Mouse (Mus musculus): ENCODE results near the gene Mpnd.

The Mpnd gene

DNA sequence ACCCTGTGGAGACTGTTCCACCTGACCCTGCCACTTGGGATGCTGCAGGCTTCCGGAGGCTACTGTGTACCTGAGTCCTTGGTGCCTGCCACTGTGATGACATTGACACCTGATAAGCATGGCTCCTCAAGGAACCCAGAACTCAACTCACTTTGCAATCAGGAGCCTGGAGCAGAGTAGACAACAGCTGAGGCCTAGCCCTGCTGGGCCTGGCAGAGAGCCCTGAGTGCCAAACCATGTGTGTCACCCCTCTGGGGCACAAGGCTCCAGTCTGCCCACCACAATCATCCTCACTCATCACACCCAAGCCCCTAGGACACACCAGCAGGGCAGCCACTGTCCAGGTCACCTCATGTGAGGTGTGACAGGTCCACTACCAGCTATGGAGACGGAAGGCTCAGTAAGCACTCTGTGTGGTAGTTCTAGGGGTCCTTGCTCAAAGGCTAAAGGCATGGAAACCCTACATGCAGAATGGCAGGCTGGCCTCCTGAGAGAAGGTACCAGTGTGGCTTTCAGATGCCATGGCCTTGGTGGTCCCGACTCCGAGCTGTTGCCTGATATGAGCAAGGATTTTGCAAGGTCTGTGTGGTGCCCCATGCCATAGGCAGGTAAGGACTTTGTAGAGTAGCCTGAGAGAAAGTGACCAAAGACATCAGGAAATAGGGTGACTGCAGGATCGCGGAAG lies 15.0 kb downstream of the Mpnd start:
- no peak for DNase-seq (ENCODE audit: low read depth, low spot score)

DNA sequence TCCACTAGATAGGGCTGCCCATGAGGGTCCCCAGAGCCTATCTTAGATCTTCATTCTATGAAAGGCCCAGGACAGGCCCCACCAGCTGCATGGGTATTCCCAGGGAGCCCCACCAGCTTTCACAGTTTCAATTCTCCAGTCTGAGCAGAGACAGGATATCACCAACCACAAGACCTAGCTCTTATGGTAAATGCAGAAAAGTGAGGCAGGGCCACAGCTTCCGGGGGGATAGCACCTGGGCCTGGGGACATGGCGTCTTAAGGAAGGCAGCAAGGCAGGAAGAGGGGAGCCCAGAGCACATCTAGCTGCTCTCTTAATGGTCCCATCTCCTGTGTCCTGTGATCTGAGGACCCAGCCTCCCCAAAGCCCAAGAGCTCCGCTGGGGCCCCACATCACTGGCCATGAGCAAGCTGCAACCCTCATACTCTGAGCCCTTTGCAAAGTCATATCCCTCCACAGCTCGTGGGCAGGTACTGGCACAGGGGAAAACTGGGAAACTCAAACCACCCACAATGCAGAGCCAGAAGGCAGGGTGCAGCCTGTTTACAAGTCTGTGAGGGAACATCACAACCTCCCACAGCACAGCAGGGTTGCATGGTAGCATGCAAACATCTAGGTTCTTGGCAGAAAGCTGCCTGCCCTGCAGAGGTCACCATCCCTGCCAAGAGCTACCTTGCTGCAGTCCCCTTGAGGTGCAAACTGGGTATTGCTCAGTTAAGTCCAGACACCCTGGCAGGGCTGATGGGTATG lies 15.8 kb downstream of the Mpnd start:
- DNase-seq (ENCODE audit: low read depth, low spot score), result peak; percentile 73

DNA sequence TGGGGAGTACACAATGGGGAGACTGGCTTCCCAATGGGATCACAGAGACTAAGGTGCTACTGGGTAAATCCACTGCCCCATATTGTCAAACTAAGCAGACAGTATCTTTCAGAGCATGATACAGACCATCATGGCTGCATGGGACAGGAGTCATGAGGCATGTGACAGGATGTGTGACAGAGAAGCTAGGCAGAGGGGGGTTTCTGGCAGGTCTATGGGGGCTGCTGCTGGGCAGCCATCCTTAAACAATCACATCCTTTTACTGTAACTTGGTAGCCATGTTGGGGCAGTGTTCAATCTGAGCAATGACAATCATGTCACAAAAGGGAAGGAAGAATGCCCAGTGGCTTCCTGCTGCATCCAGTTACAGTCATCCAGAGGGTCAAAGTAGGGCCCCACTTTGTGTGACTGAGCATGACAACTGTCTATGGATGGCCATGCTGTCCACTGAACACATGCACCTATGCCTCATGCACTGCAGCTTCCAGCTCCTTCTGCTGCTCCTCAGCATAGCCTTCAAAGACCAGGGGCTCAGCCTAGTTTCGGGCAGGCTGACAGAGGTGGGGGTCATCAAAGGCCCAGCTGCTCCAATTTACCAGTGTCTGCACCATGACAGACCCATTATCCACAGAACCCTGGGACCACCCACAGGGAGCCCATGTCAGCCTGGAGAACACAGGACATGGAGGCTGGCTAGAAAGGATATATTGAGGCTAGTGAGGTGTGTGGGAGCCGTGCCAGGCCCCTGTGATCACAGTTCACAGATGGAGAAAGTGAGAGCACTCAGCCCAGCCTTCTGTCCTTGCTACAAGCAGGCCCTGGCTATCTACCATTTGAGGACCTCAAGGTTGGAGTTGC lies 16.8 kb downstream of the Mpnd start:
- DNase-seq (ENCODE audit: low read depth, low spot score), result no peak

DNA sequence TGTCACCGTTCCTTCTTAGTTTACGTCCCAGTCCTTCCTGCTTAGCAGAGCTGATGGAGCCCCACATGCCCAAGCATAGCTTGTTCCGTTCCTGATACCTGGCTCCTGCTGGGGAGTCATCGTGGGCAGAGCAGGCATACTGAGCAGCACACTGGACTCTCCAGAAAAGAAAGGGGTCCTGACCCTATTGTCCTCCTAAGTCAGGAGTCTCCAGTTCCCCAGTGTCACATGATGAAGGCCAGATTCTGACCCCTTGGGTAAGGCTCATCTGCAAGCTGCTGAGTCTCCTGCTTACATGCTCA lies 17.4 kb downstream of the Mpnd start:
- no peak for DNase-seq (ENCODE audit: low read depth, low spot score)

DNA sequence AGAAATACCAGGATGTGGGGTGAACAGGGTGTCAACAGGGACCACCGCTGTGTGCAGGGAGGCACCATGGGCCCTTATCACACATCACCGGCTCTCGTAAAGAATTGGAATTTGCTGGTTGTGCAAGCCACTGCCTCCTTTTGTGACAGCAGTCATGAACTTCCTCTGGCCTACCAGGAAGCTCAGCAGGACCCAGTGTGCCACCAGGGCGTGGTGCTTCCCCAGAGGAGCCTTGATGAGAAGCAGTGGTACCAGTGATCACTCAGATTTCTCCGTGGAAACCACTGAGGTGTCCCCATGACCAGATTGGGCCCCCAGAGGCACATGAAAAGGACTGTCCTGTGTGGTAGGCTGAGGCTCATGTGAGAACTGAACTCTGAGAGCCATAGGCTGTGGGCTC lies 17.9 kb downstream of the Mpnd start:
- no peak for DNase-seq (ENCODE audit: low read depth, low spot score)

DNA sequence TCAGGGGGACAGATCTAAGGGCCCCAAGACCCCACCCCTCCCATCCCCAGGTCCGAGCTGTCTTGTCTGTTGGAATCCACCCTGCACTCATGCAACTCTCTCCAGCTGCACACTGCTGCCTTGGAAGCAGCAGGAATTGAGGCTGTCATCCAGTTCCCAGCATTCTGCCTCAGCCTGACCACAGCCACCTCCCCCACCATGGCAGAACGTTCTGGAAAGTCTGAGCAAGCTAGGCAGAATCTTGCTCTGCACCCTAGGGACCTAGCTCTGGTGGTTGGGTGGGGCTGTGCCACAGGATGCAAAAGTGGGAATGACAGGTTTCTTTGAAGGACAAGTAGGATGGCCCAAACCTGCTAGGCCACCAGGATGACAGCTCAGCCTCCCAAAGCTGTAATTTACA lies 19.0 kb downstream of the Mpnd start:
- no peak for DNase-seq (ENCODE audit: low read depth, low spot score)

DNA sequence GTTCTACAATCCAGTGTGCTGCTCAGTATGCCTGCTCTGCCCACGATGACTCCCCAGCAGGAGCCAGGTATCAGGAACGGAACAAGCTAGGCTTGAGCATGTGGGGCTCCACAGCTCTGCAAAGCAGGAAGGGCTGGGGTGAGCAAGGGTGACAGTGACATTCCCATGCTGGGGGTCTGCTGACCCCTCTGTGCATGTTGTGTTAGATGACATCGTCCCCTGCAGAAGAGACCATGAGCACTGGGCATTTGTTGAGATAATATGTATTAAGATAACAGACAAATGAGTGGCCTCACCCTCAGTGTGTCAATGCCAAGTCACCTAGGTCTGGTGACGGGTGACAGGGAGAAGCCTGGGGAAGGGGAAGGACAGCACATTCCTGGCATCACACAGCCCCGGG lies 19.4 kb downstream of the Mpnd start:
- DNase-seq (ENCODE audit: low read depth, low spot score), result no peak

DNA sequence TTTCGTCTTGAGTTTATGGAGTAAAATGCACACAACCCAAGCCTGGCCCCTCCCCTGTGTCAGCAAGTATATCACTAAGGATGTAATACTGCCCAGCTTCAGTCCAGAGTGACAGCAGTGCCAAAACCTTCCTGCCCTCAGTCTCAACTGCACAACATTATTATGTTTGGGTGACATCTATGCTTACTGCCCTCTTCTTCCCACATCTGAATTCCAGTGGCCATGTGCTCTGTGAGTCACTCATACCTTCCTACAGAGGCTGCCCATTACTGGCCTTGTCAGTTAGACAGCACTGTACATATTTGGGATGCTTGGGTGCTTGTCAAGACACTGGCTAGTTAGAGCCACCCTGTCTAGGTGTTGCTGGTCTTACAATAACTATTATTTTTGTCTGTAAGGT lies 20.8 kb downstream of the Mpnd start:
- DNase-seq (ENCODE audit: low read depth, low spot score), result no peak

DNA sequence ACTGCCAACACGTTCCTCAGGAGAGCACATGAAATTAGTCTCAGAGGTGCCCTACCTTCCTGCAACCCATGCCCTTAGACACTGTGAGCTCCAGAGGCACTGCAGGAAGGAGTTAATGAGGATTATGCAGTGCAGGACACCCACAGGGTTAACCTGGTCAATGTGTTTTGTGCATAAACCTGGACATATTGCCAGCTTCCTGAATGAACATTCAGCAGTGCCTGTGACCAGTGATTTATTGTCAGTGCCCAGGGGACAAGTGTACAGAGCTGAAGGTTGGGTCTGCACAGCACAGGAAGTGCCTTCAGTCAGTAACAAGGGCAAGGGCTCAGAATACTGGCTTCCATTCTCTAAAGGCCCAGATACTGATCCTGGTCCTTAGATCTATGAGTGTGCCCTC lies 21.4 kb downstream of the Mpnd start:
- no peak for DNase-seq (ENCODE audit: low read depth, low spot score)

DNA sequence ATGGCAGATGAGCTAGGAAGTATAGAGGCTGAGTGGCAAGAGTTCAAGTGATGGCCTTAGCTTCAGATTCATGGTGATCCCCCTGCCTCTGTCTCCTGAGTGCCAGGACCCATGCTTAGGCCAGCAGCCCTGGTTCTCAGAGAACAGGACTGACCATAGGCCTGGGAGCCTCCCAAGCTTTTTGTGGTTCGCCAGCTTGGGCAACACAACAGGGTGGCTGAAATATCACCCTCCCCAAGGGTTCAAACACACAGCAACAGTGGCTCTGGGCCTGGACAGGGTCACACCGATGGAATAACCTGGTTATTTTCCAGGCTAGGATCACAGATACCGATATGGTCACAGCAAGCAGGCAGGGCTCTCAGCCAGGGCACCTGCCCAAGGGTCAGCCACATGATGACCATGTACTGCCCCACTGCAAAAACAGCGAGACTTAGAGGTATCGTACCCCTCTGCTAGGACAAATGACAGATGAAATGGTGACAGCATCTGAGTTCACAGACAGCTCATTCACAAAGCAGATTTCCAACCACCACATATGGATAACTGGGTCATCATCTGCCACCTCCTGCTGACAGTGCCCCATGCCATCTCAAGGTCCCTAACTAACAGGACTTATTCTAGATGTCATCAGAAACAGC lies 22.4 kb downstream of the Mpnd start:
- DNase-seq (ENCODE audit: low read depth, low spot score), result no peak

DNA sequence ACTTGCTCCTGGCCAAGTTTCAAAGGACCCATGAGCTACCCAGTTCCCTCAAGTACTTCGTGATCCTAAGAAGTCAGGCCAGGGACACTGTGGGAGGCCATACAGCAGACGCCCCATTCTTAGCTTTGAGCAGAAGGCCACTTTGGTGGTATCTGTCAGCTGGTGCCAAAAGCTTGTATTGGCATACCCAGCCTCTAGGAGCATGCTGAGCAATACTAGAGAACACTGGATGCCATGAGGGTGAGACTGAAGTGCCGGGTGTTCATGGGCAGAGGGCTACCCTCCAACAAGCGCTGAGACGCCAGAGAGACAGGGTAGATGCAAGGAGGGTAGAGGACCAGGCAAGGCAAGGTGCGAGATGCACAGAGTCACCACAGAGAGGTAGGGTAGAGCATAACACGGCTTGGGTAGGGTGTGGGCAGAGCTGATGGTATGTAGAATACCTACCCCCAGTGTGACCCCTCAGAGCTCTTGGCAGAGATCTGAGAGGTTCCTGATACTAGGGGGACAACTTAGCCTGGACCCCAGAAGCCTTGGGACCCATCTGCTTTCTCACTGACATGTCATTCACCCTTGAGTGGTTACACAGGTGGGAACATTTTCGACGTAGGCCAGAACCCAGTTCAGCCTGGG lies 24.8 kb downstream of the Mpnd start:
- DNase-seq (ENCODE audit: low read depth, low spot score), result no peak

DNA sequence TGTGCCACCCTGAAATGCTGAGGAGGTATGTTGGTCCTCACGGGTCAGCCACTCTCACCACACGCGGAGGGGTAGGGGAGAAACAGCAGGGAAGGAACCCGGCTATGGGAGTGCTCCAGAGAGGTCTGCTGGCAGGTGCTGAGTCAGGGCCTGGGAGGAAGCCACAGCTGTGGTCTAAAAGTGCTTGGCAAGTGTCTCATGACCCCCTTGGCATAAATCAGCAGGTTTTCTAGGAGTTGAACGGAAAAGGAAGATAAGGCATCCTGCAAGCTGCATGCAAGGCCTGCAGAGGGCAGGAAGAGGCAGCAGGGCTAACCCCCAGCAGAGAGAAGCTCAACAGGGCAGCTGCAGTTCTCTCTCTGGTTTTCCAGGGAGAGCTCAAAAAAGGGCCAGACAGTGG lies 25.4 kb downstream of the Mpnd start:
- DNase-seq (ENCODE audit: low read depth, low spot score), result no peak

DNA sequence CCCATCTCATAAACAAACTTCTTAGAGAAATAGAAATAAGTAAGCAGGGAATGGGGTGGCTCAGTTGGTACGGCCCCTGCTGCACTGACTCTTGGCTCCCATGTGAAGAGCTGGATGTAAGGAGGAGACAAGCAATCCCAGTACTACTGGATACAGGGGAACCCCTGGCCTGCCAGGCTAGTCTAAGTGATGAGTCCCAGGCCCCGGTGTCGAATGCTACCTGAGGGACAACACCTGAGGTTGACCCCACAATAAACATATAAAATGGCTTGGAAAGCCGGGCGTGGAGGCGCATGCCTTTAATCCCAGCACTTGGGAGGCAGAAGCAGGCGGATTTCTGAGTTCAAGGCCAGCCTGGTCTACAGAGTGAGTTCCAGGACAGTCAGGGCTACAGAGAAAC lies 25.9 kb downstream of the Mpnd start:
- no peak for DNase-seq (ENCODE audit: low read depth, low spot score)

DNA sequence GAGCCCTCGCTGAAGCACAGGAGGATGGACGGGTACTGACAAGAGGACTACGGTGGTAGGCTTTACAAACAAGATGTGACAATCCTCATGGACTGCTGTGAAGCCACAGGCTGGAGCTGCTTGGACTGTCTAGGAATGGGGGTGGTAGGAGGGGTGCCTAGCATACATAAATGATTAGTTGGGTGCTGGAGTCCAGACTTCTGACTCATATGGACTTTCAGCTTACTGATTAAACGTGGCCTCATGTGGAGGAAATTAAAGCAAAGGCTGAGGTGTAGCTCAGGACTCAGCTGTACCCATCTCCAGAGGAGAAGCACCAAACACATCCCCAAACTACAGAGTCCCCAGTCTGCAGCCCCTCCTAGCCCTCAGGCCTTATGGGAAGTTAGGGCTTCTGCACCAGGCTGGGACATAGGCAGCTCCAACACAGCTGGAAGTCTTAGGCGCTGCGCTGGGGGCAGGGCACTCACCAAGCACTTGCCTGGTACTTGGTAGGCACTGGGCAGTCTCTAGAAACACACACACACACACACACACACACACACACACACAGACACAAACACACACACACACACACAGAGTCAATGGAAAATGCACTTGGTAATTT lies 26.7 kb downstream of the Mpnd start:
- no peak for DNase-seq (ENCODE audit: low read depth, low spot score)

DNA sequence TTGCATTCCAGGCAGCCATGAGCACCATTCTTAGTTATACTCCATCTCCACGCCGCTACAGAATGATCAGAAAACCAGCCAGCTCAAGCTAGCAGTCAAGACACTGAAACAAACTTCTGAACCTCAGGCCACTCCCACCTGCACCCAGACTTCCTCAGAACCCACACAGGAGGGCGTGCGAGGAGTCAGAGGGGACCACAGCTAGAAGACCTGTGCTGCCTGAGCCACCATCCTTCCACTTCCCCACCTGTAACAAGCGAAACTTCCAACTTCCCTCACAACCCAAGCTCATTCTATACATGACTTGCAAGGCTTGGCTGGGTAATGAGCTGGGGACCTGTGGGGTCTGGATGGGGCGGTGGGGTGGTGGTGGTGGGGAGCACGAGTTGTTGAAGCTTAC lies 27.3 kb downstream of the Mpnd start:
- peak; percentile 59 for DNase-seq (ENCODE audit: low read depth, low spot score)

DNA sequence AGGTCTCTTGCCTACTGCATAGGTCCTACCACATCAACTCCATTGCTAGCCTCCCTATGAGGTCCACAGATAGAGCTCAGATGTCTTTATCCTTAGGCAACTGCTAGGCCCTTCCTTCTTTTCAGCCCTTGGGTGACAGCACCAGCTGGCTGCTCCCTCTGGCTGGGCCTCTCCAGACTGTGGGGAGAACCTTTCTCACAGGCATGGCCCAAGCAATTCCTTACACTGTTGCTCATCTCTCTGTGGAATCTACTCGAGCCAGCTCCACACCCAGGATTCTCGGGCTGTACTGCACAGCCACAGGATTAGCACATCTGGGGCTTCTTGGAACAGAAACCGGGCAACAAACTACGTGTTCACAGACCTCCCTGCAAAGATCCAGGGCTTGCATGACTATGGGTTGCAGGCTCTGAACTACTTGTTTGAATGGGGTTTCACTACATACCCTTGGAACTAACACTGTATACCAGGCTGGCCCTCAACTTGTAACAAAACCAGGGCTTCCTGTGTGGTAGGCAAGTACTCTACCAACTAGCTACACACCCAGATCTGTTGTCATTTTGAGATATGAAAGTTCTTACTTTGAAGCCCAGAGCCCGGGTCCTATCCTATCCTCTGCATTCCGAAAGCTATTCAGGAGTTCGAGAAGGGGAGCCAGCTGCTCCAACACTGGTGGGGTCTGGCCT lies 28.7 kb downstream of the Mpnd start:
- peak; percentile 55 for DNase-seq (ENCODE audit: low read depth, low spot score)

DNA sequence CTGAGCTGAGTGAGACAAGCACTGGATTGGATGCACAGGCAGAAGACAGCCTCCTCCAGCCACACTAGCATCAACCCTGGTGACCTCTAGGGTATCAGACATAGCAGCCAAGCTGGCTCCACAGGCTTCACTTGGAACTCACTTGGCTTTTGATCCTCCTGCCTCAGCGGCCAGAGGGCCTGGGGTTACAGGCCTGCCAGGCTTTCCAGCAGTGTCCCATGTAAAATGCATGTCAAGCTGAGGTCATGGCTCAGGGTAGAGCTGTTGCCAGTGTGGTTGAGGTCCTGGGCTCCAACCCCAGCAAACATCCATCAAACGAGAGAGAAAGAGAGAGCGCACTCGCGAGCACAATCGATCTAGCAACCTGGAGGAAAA lies 29.2 kb downstream of the Mpnd start:
- DNase-seq (ENCODE audit: low read depth, low spot score), result peak; percentile 33

DNA sequence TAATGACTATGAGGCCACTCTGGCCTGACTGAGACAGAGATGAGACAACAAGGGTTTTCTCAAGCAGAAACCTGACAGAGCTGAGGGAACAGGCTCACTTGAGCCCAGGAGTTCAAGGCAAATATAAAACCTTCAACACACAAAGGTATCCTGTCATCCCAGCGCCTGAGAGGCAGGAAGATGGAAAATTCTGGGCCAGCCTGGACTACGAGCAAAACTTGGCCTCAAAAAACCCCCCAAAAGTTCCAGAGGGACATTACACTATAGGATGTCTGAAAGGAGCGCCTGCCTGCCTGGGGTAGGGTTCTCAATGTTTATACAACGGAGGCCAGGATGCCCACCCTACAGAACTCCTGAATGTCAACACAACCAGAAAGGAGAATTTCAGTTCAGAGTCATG lies 29.7 kb downstream of the Mpnd start:
- no peak for DNase-seq (ENCODE audit: low read depth, low spot score)

DNA sequence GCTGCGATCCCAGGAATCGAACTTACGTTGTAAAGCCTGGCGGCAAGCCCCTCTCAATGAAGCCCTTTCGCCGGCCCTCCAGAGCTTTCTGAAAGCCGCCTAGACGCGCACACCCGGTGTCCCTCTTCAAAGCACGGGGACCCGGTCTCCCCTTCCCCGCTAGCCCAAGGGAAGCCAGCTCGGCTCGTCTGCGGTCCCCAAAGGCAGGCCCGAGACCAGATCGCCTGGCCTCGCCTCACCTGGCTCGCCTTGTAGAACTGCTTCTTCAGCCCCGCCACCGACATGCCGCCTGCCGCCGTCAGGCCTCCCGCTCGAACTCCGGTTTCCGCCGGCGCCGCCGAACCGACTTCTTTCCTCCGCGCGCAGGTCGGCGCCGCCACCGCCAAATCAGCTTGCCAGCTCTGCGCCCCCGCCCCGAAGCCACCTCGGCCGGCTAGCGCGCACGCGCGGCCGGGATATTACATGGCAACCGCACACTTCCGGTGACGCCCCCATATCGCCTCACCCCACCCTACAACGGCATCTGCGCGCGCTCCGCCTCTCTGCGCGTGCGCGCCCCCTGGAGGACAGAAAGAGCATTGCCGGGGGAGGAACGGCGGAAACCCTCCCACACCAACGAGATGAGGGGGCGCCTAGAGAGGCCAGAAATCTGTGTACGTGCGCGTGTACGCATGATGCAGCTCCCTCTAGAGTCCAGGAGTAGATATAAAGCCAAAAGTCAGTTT lies 30.8 kb downstream of the Mpnd start, which contains the start of gene Sh3gl1:
Gene Sh3gl1, minus strand, starts transcription at position 460 of the 725 bp plus-strand sequence.
- DNase-seq (ENCODE audit: low read depth, low spot score), result peak; percentile 100

DNA sequence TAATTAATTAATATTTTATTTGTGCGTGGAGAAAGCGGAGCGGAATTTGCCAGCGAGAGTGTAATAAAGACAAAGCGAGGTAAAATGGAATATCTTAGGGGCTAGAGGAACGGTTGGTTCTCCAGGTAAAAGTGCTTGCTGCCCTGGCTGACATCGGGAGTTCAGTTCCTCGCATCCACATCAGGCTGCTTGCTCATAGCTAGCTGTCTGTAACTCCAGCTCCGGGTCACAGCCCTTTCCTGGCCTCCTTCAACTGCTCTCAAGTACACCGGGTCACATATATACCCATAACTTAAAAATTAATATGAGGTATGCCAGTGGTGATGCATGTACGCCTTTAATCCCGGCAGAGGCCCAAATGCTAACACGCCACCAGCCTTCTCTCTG lies 31.4 kb downstream of the Mpnd start:
- no peak for DNase-seq (ENCODE audit: low read depth, low spot score)
